Mouse (Mus musculus): ENCODE results near the gene Pkd1l1.

Pkd1l1 gene

GRCm38 (mm10) chr11:8973166-8973565 is at the start of gene Pkd1l1:
Gene Pkd1l1 (minus strand): TSS chr11:8973266.
- in situ Hi-C loops (cut with MseI, MboI) = no loop called here

DNA sequence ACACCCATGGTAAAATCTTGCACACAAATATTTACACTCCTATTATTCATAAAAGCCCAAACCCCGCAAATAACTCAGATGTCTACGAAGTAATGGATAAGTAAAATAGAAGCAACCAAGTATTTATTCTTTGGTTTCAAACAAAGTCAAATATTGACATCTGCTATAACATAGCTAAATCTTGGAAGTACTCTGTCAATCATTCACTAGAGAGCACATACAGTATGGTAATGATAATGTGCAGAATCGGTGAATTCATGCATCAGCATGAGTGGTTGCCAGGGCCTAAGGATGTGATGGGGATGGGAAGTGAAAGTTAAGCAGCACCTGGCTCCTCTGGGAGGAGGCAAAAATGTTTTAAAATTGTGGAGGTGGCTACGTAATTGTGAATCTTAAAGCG is 47.1 kb upstream of the Pkd1l1 start:
- in situ Hi-C loops (cut with MseI, MboI) = no loop called here

- in situ Hi-C loops (cut with MseI, MboI) = no loop called here
Observed at GRCm38 (mm10) chr11:9018491-9019267, 45.6 kb upstream of the Pkd1l1 start.

DNA sequence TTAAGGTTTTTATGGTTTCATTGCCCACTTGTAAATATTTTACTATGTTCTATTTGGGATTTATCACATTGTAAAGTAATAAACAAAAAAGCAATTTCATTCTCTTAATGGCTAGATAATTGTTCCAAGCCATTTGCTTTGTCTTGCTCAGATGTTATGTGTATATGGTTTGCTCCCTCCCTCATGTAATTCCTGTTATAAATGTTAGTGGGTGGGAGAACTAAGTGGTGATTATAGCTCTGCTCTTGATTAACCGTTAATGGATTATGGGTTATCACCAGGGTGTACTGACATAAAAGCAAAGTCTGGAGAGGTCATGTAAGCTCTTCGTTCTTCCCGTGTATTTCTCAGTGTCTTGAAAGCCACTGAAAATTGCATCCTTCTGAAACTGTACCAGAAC is 41.7 kb upstream of the Pkd1l1 start:
- in situ Hi-C loops (cut with MseI, MboI) = no loop called here

GRCm38 (mm10) chr11:9011348-9011747 is 38.3 kb upstream of the Pkd1l1 start:
- in situ Hi-C loops (cut with MseI, MboI) = no loop called here

DNA sequence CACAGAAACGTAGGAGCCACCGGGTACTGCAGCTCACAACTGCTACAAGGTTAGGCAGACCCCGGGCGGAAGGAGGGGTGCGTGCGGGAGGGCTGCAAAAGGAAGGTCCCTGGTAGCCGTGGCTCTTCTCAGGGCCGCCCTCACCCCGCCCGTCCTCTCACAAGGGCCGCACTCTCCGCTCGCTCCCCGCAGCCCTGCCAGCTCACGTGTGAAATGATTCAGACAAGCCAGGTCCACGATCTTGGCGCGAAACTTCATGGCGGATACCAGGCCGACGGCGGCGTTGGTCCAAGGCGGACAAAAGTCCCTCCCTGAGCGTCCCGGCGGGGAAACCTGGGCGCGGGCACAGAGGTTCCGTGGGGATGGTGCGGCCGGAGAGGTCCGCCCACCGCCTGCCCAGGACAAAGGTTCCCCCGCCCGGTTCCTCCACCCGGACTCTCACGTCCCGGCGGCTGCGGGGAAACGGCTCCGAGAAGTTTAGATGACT is 37.8 kb upstream of the Pkd1l1 start, which contains the start of gene Hus1:
Gene Hus1, minus strand, starts transcription at position 339 of the 487 bp plus-strand sequence.
- in situ Hi-C loops (cut with MseI, MboI) = no loop called here

GRCm38 (mm10) chr11:9010416-9010815 is 37.4 kb upstream of the Pkd1l1 start:
- in situ Hi-C loops (cut with MseI, MboI) = no loop called here

DNA sequence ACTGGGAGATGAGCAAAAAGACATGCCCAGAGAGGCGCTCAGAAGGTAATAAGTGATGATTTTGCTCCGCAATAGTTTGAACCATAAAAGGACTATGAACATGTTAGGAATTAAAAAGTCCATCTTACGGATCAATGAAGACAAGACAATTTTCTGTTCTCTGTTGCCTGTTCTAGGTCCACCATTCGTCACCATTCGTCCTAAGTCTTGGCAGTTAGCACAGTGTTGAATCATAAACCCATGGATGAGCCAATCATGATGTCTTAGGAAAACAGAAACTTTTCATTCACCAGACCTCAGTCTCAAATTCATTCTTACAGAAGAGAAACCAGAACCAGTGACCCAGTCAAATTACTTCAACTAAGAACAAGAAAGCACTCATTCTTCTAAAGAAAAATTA is 35.7 kb upstream of the Pkd1l1 start:
- in situ Hi-C loops (cut with MseI, MboI) = no loop called here

DNA sequence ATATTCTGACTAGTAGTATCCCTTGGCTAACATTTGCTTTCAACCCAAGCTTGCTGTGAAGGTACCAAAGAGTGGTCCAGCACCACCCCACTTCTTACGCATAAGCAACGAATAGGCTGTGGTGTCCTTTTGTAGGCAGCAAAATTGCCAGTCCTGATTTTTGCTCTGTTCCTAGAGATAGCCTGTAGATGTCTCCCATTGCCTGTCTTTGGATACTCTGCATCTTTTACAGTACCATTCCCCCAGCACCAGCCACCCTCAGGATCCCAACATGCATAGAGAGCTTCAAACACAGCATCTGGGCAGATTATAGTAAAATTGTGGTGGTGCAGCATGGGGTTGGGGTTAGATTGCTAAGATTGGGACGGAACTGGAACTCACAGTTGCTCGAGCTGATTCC is 15.0 kb upstream of the Pkd1l1 start:
- in situ Hi-C loops (cut with MseI, MboI) = loop anchor here in 1 of 2 experiments (5.0 kb wide), 1 partner anchor 149 kb away; no protein-coding TSS in a partner anchor

- in situ Hi-C loops (cut with MseI, MboI) = loop anchor here in 1 of 2 experiments (5.0 kb wide), 1 partner anchor 151 kb away; no protein-coding TSS in a partner anchor
Observed at GRCm38 (mm10) chr11:8986058-8986457, 13.0 kb upstream of the Pkd1l1 start.

DNA sequence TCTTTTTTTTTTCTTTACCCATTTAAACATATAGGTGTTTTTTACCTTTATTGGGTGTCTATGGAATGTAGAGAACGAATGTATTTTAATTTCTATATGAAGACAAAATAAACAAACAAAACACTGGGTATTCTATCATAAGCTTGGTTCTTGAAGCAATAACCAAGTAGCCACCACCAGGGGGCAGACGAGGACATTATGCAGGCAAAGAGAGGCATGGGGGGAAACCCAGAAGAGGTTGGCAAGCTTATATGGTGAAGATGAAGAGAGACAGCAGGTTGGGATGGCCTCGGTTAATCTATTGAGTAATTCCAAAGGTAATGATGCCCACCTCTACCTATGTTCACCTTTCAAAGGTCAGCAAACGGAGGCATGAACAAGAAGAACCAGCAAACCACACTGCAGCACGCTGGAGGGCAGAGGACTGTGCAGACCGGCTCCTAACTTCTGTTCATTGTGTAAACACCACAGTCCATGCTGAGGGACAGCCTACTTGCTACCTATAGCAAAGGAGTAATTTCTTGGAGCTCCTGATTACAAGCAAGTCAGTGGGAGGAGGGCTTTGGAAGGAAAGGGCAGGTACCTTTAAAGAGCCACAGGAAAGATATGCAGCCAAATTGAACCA is 10.3 kb upstream of the Pkd1l1 start:
- in situ Hi-C loops (cut with MseI, MboI) = loop anchor here in 1 of 2 experiments (5.0 kb wide), 1 partner anchor 154 kb away; no protein-coding TSS in a partner anchor

- in situ Hi-C loops (cut with MseI, MboI) = no loop called here
Observed at GRCm38 (mm10) chr11:8978154-8978553, 5.1 kb upstream of the Pkd1l1 start.

- in situ Hi-C loops (cut with MseI, MboI) = no loop called here
Observed at GRCm38 (mm10) chr11:8972093-8972492, 973 bp downstream of the Pkd1l1 start.

GRCm38 (mm10) chr11:8970509-8970908 is 2.6 kb downstream of the Pkd1l1 start:
- in situ Hi-C loops (cut with MseI, MboI) = no loop called here

DNA sequence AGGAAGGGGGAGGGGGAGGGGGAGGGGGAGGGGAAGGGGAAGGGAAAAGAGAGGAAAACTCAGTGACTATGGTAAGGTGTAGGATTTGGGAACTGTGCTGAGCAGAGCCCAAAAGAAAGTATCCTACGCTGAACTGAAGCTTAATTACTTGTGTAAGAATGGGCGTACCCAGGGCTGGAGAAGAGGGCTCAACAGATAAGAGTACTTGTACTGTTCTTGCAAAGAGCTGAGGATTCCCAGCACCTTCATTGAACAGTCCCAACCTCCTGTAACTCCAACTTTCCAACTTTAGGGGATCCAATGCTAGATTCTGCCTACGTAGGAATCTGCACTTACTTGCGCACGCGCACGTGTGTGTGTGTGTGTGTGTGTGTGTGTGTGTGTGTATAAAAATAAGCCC is 5.0 kb downstream of the Pkd1l1 start:
- in situ Hi-C loops (cut with MseI, MboI) = no loop called here

GRCm38 (mm10) chr11:8958572-8958971 is 14.5 kb downstream of the Pkd1l1 start:
- in situ Hi-C loops (cut with MseI, MboI) = loop anchor here (5.0 to 10.0 kb wide), 4 partner anchors 91 to 534 kb away; no protein-coding TSS in a partner anchor

DNA sequence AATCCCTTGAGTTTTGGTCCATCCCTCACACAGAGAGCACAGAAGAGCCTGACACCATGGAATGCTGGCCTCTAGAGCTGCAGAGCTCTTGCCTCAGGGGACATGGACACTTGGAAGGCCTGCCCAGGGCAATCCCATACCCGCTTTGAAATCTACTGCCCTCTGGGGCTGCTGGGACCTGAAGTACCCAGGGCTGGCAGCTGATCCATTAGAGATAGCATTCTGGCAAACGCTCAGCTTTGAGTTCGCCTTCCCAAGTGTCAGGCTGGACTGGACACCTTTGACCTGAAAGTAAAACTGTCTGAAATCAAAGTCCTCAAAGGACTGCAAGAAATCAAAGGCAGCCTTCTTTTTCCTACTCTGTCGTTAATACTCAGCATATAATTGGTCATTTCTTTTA is 15.0 kb downstream of the Pkd1l1 start:
- in situ Hi-C loops (cut with MseI, MboI) = loop anchor here (5.0 to 10.0 kb wide), 4 partner anchors 91 to 533 kb away; no protein-coding TSS in a partner anchor

GRCm38 (mm10) chr11:8957023-8957422 is 16.0 kb downstream of the Pkd1l1 start:
- in situ Hi-C loops (cut with MseI, MboI) = loop anchor here (5.0 to 10.0 kb wide), 4 partner anchors 90 to 532 kb away; no protein-coding TSS in a partner anchor

DNA sequence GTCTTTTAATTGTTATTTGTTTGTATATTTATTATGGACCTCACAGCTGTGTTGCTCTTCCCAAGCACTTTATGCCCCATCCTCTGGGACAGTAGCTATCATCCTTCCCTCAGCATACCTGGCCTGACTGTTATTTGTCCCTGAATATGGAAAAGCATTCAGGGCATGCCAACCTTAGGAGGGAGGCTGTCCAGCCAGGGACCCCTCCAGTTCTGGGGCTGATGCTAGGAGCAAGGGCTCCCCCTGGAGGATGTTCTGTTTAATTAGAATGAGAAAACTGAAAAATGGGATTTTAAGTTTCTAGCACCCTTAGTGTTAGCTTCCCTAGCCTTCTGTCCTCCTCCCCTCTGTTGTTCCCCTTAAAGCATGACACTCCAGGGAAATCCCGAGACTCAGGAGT is 17.4 kb downstream of the Pkd1l1 start:
- in situ Hi-C loops (cut with MseI, MboI) = loop anchor here (5.0 to 10.0 kb wide), 4 partner anchors 88 to 531 kb away; no protein-coding TSS in a partner anchor

- in situ Hi-C loops (cut with MseI, MboI) = loop anchor here (10.0 kb wide), 3 partner anchors 85 to 525 kb away; no protein-coding TSS in a partner anchor
Observed at GRCm38 (mm10) chr11:8949765-8950430, 23.2 kb downstream of the Pkd1l1 start.

DNA sequence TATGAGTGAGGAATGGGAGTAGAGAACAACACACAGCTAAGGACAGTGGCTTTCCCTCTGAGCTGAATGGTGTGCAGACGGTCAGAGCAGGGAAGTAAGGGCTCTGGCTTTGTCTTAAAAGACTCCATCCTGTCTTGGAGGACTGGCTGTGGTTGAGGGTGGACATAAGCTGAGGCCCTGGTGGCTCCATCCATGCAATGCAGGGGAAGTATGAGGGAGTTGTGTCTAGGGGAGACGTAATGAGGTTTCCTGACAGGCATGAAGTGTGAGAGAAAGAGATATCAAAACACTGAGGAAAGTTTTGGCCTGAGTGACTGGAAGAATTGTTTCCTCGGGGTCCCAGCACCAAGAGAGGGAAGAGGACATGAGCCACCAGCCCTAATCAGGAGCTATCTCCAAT is 24.2 kb downstream of the Pkd1l1 start:
- in situ Hi-C loops (cut with MseI, MboI) = no loop called here

DNA sequence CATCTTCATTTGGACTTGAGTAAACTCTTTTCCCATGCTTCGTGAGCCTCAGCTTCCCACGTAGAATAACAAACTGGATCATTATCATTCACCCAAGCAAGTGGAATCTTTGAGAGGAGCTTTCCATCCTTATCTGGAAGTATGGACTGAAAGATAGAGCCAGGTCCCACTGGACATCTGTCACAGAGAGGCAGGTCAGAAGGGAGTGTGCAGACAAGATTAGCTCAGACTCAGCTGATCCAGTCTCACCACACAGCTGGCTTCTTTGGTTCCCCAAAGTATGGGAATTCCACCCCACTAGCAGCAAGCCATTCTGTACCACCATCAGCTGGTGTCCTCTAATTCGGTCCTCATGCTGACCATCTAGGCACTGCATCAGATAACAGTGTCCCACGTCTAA is 29.0 kb downstream of the Pkd1l1 start:
- in situ Hi-C loops (cut with MseI, MboI) = no loop called here
